Mouse (Mus musculus): ENCODE data around the gene Nup50.

GRCm38 (mm10) chr15:84898077-84898476 is 25.1 kb upstream of the Nup50 start:
- TF ChIP-seq POLR2A (IDR thresholded peaks at IDR 0.05; ENCODE audit: control insufficient read depth, extremely low read depth, insufficient read depth, low read length, poor library complexity) (no peak), CTCF (IDR thresholded peaks at IDR 0.05; ENCODE audit: borderline replicate concordance, control insufficient read depth, extremely low read depth, insufficient read depth, low read length, poor library complexity) (no peak)
